ENCODE assay signal across 8 mouse cellular contexts in genomic region chr7:101321218-101321827, GRCm38 (mm10). TPM values are rescaled to one million over a fixed set of nuclear protein-coding genes. Genes with fewer than 3 reads are reported as not detected.
A peak's percentile ranks its signal among the peaks of the same experiment; 100 is the strongest.
DNase-seq lines count a peak whose midpoint lies in the region; ATAC-seq lines count a peak whose summit lies in the region.

No protein-coding gene starts in this region.

- WGBS in intestine, embryonic 16.5 days: 2% methylated on average over 35 of the region's 61 CpGs
- 1% methylated on average over 58 of the region's 61 CpGs for WGBS in liver, embryonic 16.5 days (ENCODE audit: insufficient replicate concordance)
- under 1% methylated on average over 41 of the region's 61 CpGs for WGBS in neural tube, embryonic 14.5 days

- peak overlapping the region; percentile 87 for H3K4me2 ChIP-seq in intestine, embryonic 16.5 days (ENCODE audit: low read depth, low read length)
- H3K4me2 ChIP-seq in liver, embryonic 16.5 days (ENCODE audit: low read depth, low read length): peak overlapping the region; percentile 93
- peak overlapping the region; percentile 100 for H3K4me2 ChIP-seq in neural tube, embryonic 14.5 days (ENCODE audit: low read depth, low read length)

- ATAC-seq in erythroid progenitor cell, adult 5-6 weeks (replicated peaks; ENCODE audit: low FRiP score, poor library complexity, severe bottlenecking): peak; percentile 20
- peak; percentile 44 for ATAC-seq in intestine, embryonic 16.5 days
- ATAC-seq in liver, embryonic 16.5 days (ENCODE audit: low read depth): no peak
- ATAC-seq in neural tube, embryonic 14.5 days (ENCODE audit: low read depth): peak; percentile 62

- H3K9me3 ChIP-seq in intestine, embryonic 16.5 days (ENCODE audit: control insufficient read depth, low read length): no peaks in the 10 kb centered on the region
- H3K9me3 ChIP-seq in liver, embryonic 16.5 days (replicated peaks; ENCODE audit: control insufficient read depth, low read length): no peaks in the 10 kb centered on the region
- no peaks in the 10 kb centered on the region for H3K9me3 ChIP-seq in neural tube, embryonic 14.5 days (ENCODE audit: control insufficient read depth, low read length)

- no peaks in the 10 kb centered on the region for H3K27me3 ChIP-seq in intestine, embryonic 16.5 days (replicated peaks; ENCODE audit: control insufficient read depth, insufficient read depth, low read length)
- no peaks in the 10 kb centered on the region for H3K27me3 ChIP-seq in liver, embryonic 16.5 days (ENCODE audit: control insufficient read depth, insufficient read depth, low read depth, low read length)
- no peaks in the 10 kb centered on the region for H3K27me3 ChIP-seq in neural tube, embryonic 14.5 days (ENCODE audit: control insufficient read depth, insufficient read depth, low read length)

- no peaks in the 10 kb centered on the region for H3K36me3 ChIP-seq in intestine, embryonic 16.5 days (ENCODE audit: control insufficient read depth, insufficient read depth, low read length)
- H3K36me3 ChIP-seq in liver, embryonic 16.5 days (ENCODE audit: control insufficient read depth, insufficient read depth): no peaks in the 10 kb centered on the region; the same call in 1 of the 2 replicates
- no peaks in the 10 kb centered on the region for H3K36me3 ChIP-seq in neural tube, embryonic 14.5 days (ENCODE audit: control insufficient read depth, insufficient read depth, low read length)

- DNase-seq in cerebellum, adult 18-20 months: peak; percentile 53 to 68
- no peak for DNase-seq in cerebellum, postnatal 4 days (ENCODE audit: low spot score in 2 of 2)
- peak; percentile 62 for DNase-seq in adrenal gland, postnatal 14 days
- DNase-seq in urinary bladder, adult 2 months (ENCODE audit: low spot score): peak; percentile 60

- H3K27ac ChIP-seq in intestine, embryonic 16.5 days (ENCODE audit: low read length): peak overlapping the region; percentile 91
- H3K27ac ChIP-seq in liver, embryonic 16.5 days (ENCODE audit: low read length): peak overlapping the region; percentile 80
- H3K27ac ChIP-seq in neural tube, embryonic 14.5 days (ENCODE audit: low read depth, low read length): no peak overlapping the region

- peaks cover 32% of the 10 kb centered on the region for H3K4me1 ChIP-seq in intestine, embryonic 16.5 days (ENCODE audit: control insufficient read depth, insufficient read depth, low read length)
- H3K4me1 ChIP-seq in liver, embryonic 16.5 days (ENCODE audit: control insufficient read depth, low read depth, low read length): peaks cover 66% of the 10 kb centered on the region
- H3K4me1 ChIP-seq in neural tube, embryonic 14.5 days (ENCODE audit: control insufficient read depth, insufficient read depth, low read length): no peaks in the 10 kb centered on the region

- peak overlapping the region; percentile 81 for H3K4me3 ChIP-seq in intestine, embryonic 16.5 days (ENCODE audit: low read length)
- peak overlapping the region; percentile 76 for H3K4me3 ChIP-seq in liver, embryonic 16.5 days (ENCODE audit: low read depth, low read length)
- peak overlapping the region; percentile 72 for H3K4me3 ChIP-seq in neural tube, embryonic 14.5 days (ENCODE audit: low read depth, low read length)

- peak overlapping the region; percentile 86 for H3K9ac ChIP-seq in intestine, embryonic 16.5 days (ENCODE audit: low read depth, low read length)
- peak overlapping the region; percentile 77 for H3K9ac ChIP-seq in liver, embryonic 16.5 days (ENCODE audit: low read depth, low read length)
- peak overlapping the region; percentile 72 for H3K9ac ChIP-seq in neural tube, embryonic 14.5 days (replicated peaks; ENCODE audit: low read depth, low read length)

RNA-seq across cellular contexts. Expression of gene Stard10, which starts 4.4 kb away (rescaled TPM):
- 20.2 and 77.9 TPM in 2 replicates for total RNA-seq in adrenal gland, postnatal 14 days (2021)
- 73.9 and 101 TPM in 2 replicates for total RNA-seq in erythroid progenitor cell, adult 5-6 weeks (2015; ENCODE audit: low replicate concordance)
- total RNA-seq in erythroid progenitor cell, adult 5-6 weeks (2017; ENCODE audit: low replicate concordance): 37.4 and 52.9 TPM in 2 replicates
- polyA plus RNA-seq in intestine, embryonic 16.5 days (2015; fragmentation: Nextera tagmentation; extraction: Ambion mirVana): 101 and 106 TPM in 2 replicates
- 128 and 142 TPM in 2 replicates for polyA plus RNA-seq in liver, embryonic 16.5 days (2015; fragmentation: Nextera tagmentation; extraction: Ambion mirVana)
- 12.6 and 17.4 TPM in 2 replicates for polyA plus RNA-seq in neural tube, embryonic 14.5 days (2014; fragmentation: Nextera tagmentation; extraction: Ambion mirVana)
- 54.2 and 72.7 TPM in 2 replicates for polyA plus RNA-seq in urinary bladder, adult 2 months (2012; rRNA removed)

RNA-seq across cellular contexts. Expression of gene Atg16l2, which starts 19.3 kb away (rescaled TPM):
- total RNA-seq in adrenal gland, postnatal 14 days (2021): 16.6 and 21.5 TPM in 2 replicates
- total RNA-seq in erythroid progenitor cell, adult 5-6 weeks (2015; ENCODE audit: low replicate concordance): 1.4 and 5.9 TPM in 2 replicates
- 0.64 and 8.4 TPM in 2 replicates for total RNA-seq in erythroid progenitor cell, adult 5-6 weeks (2017; ENCODE audit: low replicate concordance)
- polyA plus RNA-seq in intestine, embryonic 16.5 days (2015; fragmentation: Nextera tagmentation; extraction: Ambion mirVana): 13.4 and 17.3 TPM in 2 replicates
- polyA plus RNA-seq in liver, embryonic 16.5 days (2015; fragmentation: Nextera tagmentation; extraction: Ambion mirVana): 7.2 and 7.6 TPM in 2 replicates
- polyA plus RNA-seq in neural tube, embryonic 14.5 days (2014; fragmentation: Nextera tagmentation; extraction: Ambion mirVana): 17.2 and 28.8 TPM in 2 replicates
- 24.2 and 31.9 TPM in 2 replicates for polyA plus RNA-seq in urinary bladder, adult 2 months (2012; rRNA removed)

RNA-seq across cellular contexts. Expression of gene Arap1, which starts 26.5 kb away (rescaled TPM):
- 39.7 and 55.7 TPM in 2 replicates for total RNA-seq in adrenal gland, postnatal 14 days (2021)
- total RNA-seq in erythroid progenitor cell, adult 5-6 weeks (2015; ENCODE audit: low replicate concordance): 15.1 and 20.1 TPM in 2 replicates
- total RNA-seq in erythroid progenitor cell, adult 5-6 weeks (2017; ENCODE audit: low replicate concordance): 10.6 and 12.7 TPM in 2 replicates
- polyA plus RNA-seq in intestine, embryonic 16.5 days (2015; fragmentation: Nextera tagmentation; extraction: Ambion mirVana): 60.9 and 61.8 TPM in 2 replicates
- polyA plus RNA-seq in liver, embryonic 16.5 days (2015; fragmentation: Nextera tagmentation; extraction: Ambion mirVana): 17.3 and 22.5 TPM in 2 replicates
- 4.0 and 11.1 TPM in 2 replicates for polyA plus RNA-seq in neural tube, embryonic 14.5 days (2014; fragmentation: Nextera tagmentation; extraction: Ambion mirVana)
- polyA plus RNA-seq in urinary bladder, adult 2 months (2012; rRNA removed): 110 and 127 TPM in 2 replicates

Comparison
In these comparisons a context has a peak if more than half of its experiments do, and no peak if none do; other contexts are left out.
1. DNase-seq: peak in cerebellum, adult 18-20 months (2 of 2), adrenal gland, postnatal 14 days (single experiment) and urinary bladder, adult 2 months (single experiment); none in cerebellum, postnatal 4 days (0 of 2).
2. Peak in every context shown above with its lines, with median percentiles within 50 percentile points of each other: H3K4me2 ChIP-seq, H3K4me3 ChIP-seq and H3K9ac ChIP-seq.